Mouse (Mus musculus) MEL (cell line): ENCODE measurements at regions not wholly inside any gene's neighbourhood (a gene's known extent, or its start where the extent isn't known, plus 50 kb on each side); places are given as distances from the start of the nearest gene placed in this dataset.

Experiments
- CTCF ChIP-seq, 3 experiments: IDR thresholded peaks in 2 of 3; conservative IDR thresholded peaks in 1 of 3; 2 replicates each; pipeline ENCODE4 v1.5.1; 2011 to 2012; ENCODE audit warnings: low read length in 3 of 3, low read depth in 2 of 3, mild to moderate bottlenecking in 2 of 3, improper control_type of control experiment in 1 of 3, inconsistent platforms in 1 of 3, mixed read lengths in 1 of 3, moderate library complexity in 1 of 3; ENCODE audit not compliant: control insufficient read depth in 1 of 3, insufficient read depth in 1 of 3, poor library complexity in 1 of 3, severe bottlenecking in 1 of 3
- ELF1 ChIP-seq: IDR thresholded peaks from 2 replicates; pipeline ENCODE4 v1.6.1; 2014; ENCODE audit warnings: low read depth, mild to moderate bottlenecking, inconsistent platforms, low read length, improper control_type of control experiment, moderate library complexity
- GATA1 ChIP-seq: IDR thresholded peaks from 2 replicates; pipeline ENCODE4 v1.6.1; 2011; ENCODE audit warnings: low read depth, low read length, improper control_type of control experiment
- MYC ChIP-seq: IDR thresholded peaks from 2 replicates; pipeline ENCODE4 v1.6.1; 2011; ENCODE audit warnings: low read depth, mild to moderate bottlenecking, low read length, improper control_type of control experiment, moderate library complexity
- POLR2A ChIP-seq, 2 experiments: IDR thresholded peaks; 2 replicates each; pipeline ENCODE4 v1.6.1; 2011 to 2012; ENCODE audit warnings: low read length in 2 of 2, mild to moderate bottlenecking in 2 of 2, control low read depth in 1 of 2, improper control_type of control experiment in 1 of 2, low read depth in 1 of 2, moderate library complexity in 1 of 2; ENCODE audit not compliant: control insufficient read depth in 1 of 2, insufficient read depth in 1 of 2, poor library complexity in 1 of 2
- SIN3A ChIP-seq: IDR thresholded peaks from 2 replicates; pipeline ENCODE4 v1.6.1; 2012; ENCODE audit warnings: low read length, improper control_type of control experiment, inconsistent platforms

DNA sequence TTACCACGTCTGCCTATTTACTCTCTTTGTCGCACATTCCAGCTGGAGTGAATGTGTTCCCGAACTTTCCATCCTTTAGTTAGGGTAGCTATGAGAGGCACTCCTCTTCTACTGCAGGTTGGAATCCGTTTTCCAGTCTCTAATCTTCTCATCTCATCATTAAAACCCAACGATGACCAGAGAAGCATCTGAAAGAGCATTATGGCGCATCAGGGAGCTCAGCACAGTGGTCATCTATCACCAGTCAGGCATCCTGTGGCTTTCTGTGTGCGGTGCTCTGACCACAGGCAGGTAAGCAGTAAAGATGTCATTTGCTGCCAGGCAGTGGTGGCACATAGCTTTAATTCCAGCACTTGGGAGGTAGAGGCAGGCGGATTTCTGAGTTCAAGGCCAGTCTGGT is 63.0 kb upstream of the Ccdc39 start:
- no peak for TF ChIP-seq POLR2A (IDR thresholded peaks at IDR 0.05; ENCODE audit: control insufficient read depth in 1 of 2, insufficient read depth in 1 of 2, low read depth in 1 of 2, low read length in 2 of 2, poor library complexity in 1 of 2)
- TF ChIP-seq GATA1: no peak
- no peak for TF ChIP-seq ELF1
- no peak for TF ChIP-seq SIN3A
- TF ChIP-seq CTCF (IDR thresholded peaks at IDR 0.05 in 2 of 3, conservative IDR thresholded peaks at IDR 0.05 in 1 of 3; ENCODE audit: control insufficient read depth in 1 of 3, insufficient read depth in 1 of 3, low read depth in 2 of 3, low read length in 3 of 3, poor library complexity in 1 of 3, severe bottlenecking in 1 of 3): no peak
- no peak for TF ChIP-seq MYC
